Mouse (Mus musculus) heart, embryonic 16.5 days (tissue): ENCODE results near the gene Mettl24. TPM values are rescaled to one million over a fixed set of nuclear protein-coding genes. Genes with fewer than 3 reads are reported as not detected.

Experiments used
- ATAC-seq: fragments of 200-750 bp; cut with Nextera tagmentation; replicated peaks from 2 replicates; pipeline ENCODE4 v1.8.0; 2017; ENCODE audit warnings: moderate number of reproducible peaks; ENCODE audit not compliant: insufficient read depth, low FRiP score; ENCODE audit errors: extremely low read depth
- H3K27ac ChIP-seq: fragments of 300-500 bp; sonication (generic); 2 replicates; pipeline ENCODE4 v1.5.1; 2014; ENCODE audit warnings: mild to moderate bottlenecking, low read length, control low read depth, moderate library complexity
- H3K27me3 ChIP-seq: fragments of 300-500 bp; sonication (generic); 2 replicates; pipeline ENCODE4 v1.6.1; 2014; ENCODE audit warnings: low read length, mixed read lengths; ENCODE audit not compliant: control insufficient read depth, insufficient read depth
- H3K36me3 ChIP-seq: fragments of 300-500 bp; sonication (generic); 2 replicates; pipeline ENCODE4 v1.6.1; 2014; ENCODE audit not compliant: control insufficient read depth, insufficient read depth
- H3K4me1 ChIP-seq: fragments of 300-500 bp; sonication (generic); 2 replicates; pipeline ENCODE4 v1.6.1; 2014; ENCODE audit warnings: low read length, mixed read lengths; ENCODE audit not compliant: control insufficient read depth, insufficient read depth
- H3K4me2 ChIP-seq: fragments of 300-500 bp; sonication (generic); 2 replicates; pipeline ENCODE4 v1.6.1; 2014; ENCODE audit warnings: low read depth, mild to moderate bottlenecking, control low read depth, low read length
- H3K4me3 ChIP-seq: fragments of 300-500 bp; sonication (generic); 2 replicates; pipeline ENCODE4 v1.5.1; 2014; ENCODE audit warnings: mild to moderate bottlenecking, control low read depth, low read length
- H3K9ac ChIP-seq: fragments of 300-500 bp; sonication (generic); 2 replicates; pipeline ENCODE4 v1.6.1; 2014; ENCODE audit warnings: low read length, control low read depth
- H3K9me3 ChIP-seq: fragments of 300-500 bp; sonication (generic); replicated peaks from 2 replicates; pipeline ENCODE4 v1.6.1; 2016; ENCODE audit warnings: low read length; ENCODE audit not compliant: control insufficient read depth
- WGBS: fragments of 180-500 bp; shearing (Covaris S2); extraction: QIAGEN DNeasy Blood & Tissue Kit; methylation state at CpG from one replicate; pipeline ENCODE4 v1.1.7; 2014; 5-methylcytosine and 5-hydroxymethylcytosine counted together
- polyA plus RNA-seq: library from polyadenylated mRNA; unstranded; fragments of >200 nt; fragmentation: Nextera tagmentation; extraction: Ambion mirVana; gene quantifications from 2 replicates; pipeline ENCODE4 v1.2.1, GENCODE M21; 2015

Gene Mettl24
- polyA plus RNA-seq, 1 experiment from 2014 or later, result 2.1 TPM

GRCm38 (mm10) chr10:40733291-40733690 is 50.2 kb downstream of the Mettl24 start:
- Histone ChIP-seq H3K36me3 (no peaks in the 10 kb centered on the region), H3K27me3 (no peaks in the 10 kb centered on the region), H3K4me1 (peaks cover 14% of the 10 kb centered on the region), H3K9me3 (no peaks in the 10 kb centered on the region), H3K27ac (no peak overlapping the region), H3K4me3 (no peak overlapping the region), H3K9ac (no peak overlapping the region), H3K4me2 (no peak overlapping the region)
- ATAC-seq, result no peak
- WGBS, result 71% methylated on average over 3 of the region's 3 CpGs

- Histone ChIP-seq H3K9me3 (no peaks in the 10 kb centered on the region), H3K36me3 (no peaks in the 10 kb centered on the region), H3K27ac (no peak overlapping the region), H3K9ac (no peak overlapping the region), H3K4me1 (peaks cover 17% of the 10 kb centered on the region), H3K27me3 (no peaks in the 10 kb centered on the region), H3K4me3 (no peak overlapping the region), H3K4me2 (no peak overlapping the region)
- ATAC-seq, result no peak
- WGBS, result 58% methylated on average over 6 of the region's 6 CpGs
Measured at GRCm38 (mm10) chr10:40736172-40736571, 53.1 kb downstream of the Mettl24 start.

GRCm38 (mm10) chr10:40737274-40738112 is 54.4 kb downstream of the Mettl24 start:
- H3K27me3 ChIP-seq, result no peaks in the 10 kb centered on the region
- WGBS, result 23% methylated on average over 22 of the region's 22 CpGs
- peaks cover 17% of the 10 kb centered on the region for H3K4me1 ChIP-seq
- H3K4me3 ChIP-seq, result peak overlapping the region; percentile 48
- no peaks in the 10 kb centered on the region for H3K36me3 ChIP-seq
- H3K4me2 ChIP-seq, result peak overlapping the region; percentile 72
- peak overlapping the region; percentile 55; the same call in 1 of the 2 replicates for H3K9ac ChIP-seq
- peak overlapping the region; percentile 80 for H3K27ac ChIP-seq
- peak; percentile 76 for ATAC-seq
- no peaks in the 10 kb centered on the region for H3K9me3 ChIP-seq

- Histone ChIP-seq H3K9ac (no peak overlapping the region), H3K36me3 (no peaks in the 10 kb centered on the region), H3K27ac (no peak overlapping the region), H3K9me3 (no peaks in the 10 kb centered on the region), H3K4me2 (no peak overlapping the region), H3K4me3 (no peak overlapping the region), H3K27me3 (no peaks in the 10 kb centered on the region), H3K4me1 (peaks cover 17% of the 10 kb centered on the region)
- WGBS, result 27% methylated on average over 3 of the region's 3 CpGs
- ATAC-seq, result no peak
Measured at GRCm38 (mm10) chr10:40740696-40741095, 57.6 kb downstream of the Mettl24 start.

- H3K27ac ChIP-seq, result no peak overlapping the region
Measured at GRCm38 (mm10) chr10:40750293-40751047, 67.4 kb downstream of the Mettl24 start.

GRCm38 (mm10) chr10:40751157-40751556 is 68.1 kb downstream of the Mettl24 start:
- no peak for ATAC-seq
- WGBS, result 68% methylated on average over 13 of the region's 13 CpGs
- Histone ChIP-seq H3K4me3 (no peak overlapping the region), H3K4me1 (0 out of 2 replicates have a peak, but pooled peaks cover 2% of the 10 kb centered on the region), H3K36me3 (no peaks in the 10 kb centered on the region), H3K9ac (no peak overlapping the region), H3K4me2 (peak overlapping the region; percentile 19; the same call in 1 of the 2 replicates), H3K27ac (no peak overlapping the region), H3K27me3 (no peaks in the 10 kb centered on the region), H3K9me3 (no peaks in the 10 kb centered on the region)

More at GRCm38 (mm10) chr10:40750293-40751047, 67.4 kb downstream of the Mettl24 start:
- no peaks in the 10 kb centered on the region for H3K9me3 ChIP-seq
- 0 out of 2 replicates have a peak, but pooled peaks cover 2% of the 10 kb centered on the region for H3K4me1 ChIP-seq
- H3K4me2 ChIP-seq, result peak overlapping the region; percentile 19
- no peak for ATAC-seq
- H3K9ac ChIP-seq, result no peak overlapping the region
- no peak overlapping the region for H3K4me3 ChIP-seq
- 40% methylated on average over 10 of the region's 10 CpGs for WGBS
- no peaks in the 10 kb centered on the region for H3K36me3 ChIP-seq
- H3K27me3 ChIP-seq, result no peaks in the 10 kb centered on the region

- ATAC-seq, result no peak
- Histone ChIP-seq H3K36me3 (no peaks in the 10 kb centered on the region), H3K27ac (no peak overlapping the region), H3K4me1 (0 out of 2 replicates have a peak, but pooled peaks cover 2% of the 10 kb centered on the region), H3K4me3 (no peak overlapping the region), H3K27me3 (no peaks in the 10 kb centered on the region), H3K9me3 (no peaks in the 10 kb centered on the region), H3K4me2 (no peak overlapping the region), H3K9ac (no peak overlapping the region)
- WGBS, result 70% methylated on average over 3 of the region's 3 CpGs
Measured at GRCm38 (mm10) chr10:40753036-40753435, 70.0 kb downstream of the Mettl24 start.

- WGBS, result 51% methylated on average over 11 of the region's 11 CpGs
- peaks cover 4% of the 10 kb centered on the region; the same call in 1 of the 2 replicates for H3K4me1 ChIP-seq
- no peaks in the 10 kb centered on the region for H3K9me3 ChIP-seq
- peak overlapping the region; percentile 43; the same call in 1 of the 2 replicates for H3K27ac ChIP-seq
- 0 out of 2 replicates have a peak overlapping the region, but pooled peaks have one; percentile 4 for H3K4me2 ChIP-seq
- ATAC-seq, result no peak
- no peak overlapping the region for H3K4me3 ChIP-seq
- no peak overlapping the region for H3K9ac ChIP-seq
- H3K36me3 ChIP-seq, result no peaks in the 10 kb centered on the region
- no peaks in the 10 kb centered on the region for H3K27me3 ChIP-seq
Measured at GRCm38 (mm10) chr10:40758171-40759010, 75.3 kb downstream of the Mettl24 start.
